Mouse (Mus musculus) heart, postnatal 4 days (tissue): ENCODE measurements around the gene Inhbc. TPM values are rescaled to one million over a fixed set of nuclear protein-coding genes. Genes with fewer than 3 reads are reported as not detected.
"Not testable (repeated sequence)": the region's sequence is repeated elsewhere in the genome, so short reads cannot be mapped to it uniquely, and the experiment has no call there.

Experiments
- DNase-seq: peaks from one replicate; pipeline ENCODE4 v3.0.0; 2021
- total RNA-seq, 2 experiments: library from RNA; stranded (reverse); gene quantifications; 2 replicates each; pipeline ENCODE4 v1.2.3; 2021

The Inhbc gene
- total RNA-seq, 2 experiments from 2014 or later = not detected

DNA sequence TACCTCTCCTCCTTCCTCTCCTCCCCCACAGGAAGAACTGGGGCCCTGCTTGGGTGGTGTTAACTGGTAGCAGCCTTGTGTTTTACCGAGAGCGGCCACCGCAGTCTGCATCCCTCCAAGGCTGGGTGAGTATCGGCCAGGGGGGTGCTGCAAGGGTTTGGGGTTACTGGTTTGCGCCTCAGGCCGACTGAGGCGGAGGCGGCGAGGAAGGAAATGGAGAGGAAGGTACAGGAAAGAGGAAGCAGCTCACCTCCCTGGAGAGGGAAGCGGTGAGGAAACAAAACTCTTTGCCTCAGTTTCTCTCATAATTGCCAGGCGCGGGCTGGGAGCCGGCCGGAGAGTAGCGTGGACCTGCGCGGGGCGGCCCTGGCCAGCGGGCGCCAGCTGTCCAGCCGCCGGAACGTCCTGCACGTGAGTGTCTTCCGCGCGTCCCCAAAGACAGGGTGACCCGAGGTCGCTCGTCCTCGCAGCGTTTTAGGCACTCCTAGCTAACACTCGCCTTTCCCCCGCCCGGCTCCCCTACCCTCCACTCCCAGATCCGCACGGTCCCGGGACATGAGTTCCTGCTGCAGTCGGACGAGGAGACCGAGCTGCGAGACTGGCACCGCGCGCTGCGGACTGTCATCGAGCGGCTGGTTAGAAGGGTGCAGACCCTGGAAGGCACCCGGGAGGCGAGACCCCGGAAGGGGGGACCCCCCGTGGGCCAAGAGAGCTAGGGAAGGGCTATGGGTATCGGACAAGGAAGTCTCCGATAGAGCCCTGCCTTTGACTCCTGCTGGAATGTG lies 44.0 kb downstream of the Inhbc start:
- peak; percentile 53 for DNase-seq

DNA sequence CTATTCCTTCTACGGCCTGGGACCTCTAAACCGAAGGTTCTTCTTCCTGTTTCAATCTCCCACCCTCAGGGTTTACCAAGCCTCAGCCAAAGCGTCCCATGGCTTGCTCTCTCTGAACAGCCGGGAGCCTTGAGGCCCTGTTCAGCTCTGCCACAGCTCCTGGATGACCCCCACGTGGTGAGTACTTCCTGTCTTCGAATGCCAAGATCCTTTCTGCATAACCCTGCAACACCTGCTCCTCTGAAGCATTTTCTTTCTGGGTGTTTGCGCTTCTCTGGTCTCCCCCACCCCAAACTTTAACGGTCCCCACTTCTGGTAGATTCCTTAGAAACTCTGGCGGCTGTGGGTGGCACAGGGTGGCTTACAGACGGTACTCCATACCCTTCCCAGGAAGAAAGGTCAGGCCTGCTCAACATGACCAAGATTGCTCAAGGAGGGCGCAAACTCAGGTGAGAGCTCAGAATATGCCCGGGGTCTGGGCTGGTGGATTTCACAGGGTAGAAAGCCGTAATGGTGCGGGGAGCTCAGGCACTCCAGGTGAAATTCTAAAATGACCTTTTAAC lies 44.7 kb downstream of the Inhbc start:
- DNase-seq = no peak

DNA sequence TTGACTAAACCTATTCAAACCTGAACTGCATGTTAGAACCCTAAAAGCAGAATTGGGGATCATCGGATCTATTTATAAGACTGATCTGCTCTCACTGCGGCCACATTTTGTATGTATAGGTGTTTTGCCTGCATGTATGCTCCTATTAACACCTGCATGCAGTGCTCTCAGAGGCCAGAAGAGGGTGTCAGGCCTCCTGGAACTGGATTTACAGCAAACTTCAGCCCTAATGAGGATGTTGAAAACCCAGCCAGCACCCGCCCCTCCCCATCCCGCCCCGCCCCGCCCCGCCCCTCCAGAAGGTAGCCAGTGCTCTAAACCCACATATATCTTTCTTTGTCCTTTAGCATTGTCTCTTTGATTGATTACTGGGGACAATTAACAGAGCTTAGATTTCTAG lies 45.7 kb downstream of the Inhbc start:
- peak; percentile 43 for DNase-seq

DNA sequence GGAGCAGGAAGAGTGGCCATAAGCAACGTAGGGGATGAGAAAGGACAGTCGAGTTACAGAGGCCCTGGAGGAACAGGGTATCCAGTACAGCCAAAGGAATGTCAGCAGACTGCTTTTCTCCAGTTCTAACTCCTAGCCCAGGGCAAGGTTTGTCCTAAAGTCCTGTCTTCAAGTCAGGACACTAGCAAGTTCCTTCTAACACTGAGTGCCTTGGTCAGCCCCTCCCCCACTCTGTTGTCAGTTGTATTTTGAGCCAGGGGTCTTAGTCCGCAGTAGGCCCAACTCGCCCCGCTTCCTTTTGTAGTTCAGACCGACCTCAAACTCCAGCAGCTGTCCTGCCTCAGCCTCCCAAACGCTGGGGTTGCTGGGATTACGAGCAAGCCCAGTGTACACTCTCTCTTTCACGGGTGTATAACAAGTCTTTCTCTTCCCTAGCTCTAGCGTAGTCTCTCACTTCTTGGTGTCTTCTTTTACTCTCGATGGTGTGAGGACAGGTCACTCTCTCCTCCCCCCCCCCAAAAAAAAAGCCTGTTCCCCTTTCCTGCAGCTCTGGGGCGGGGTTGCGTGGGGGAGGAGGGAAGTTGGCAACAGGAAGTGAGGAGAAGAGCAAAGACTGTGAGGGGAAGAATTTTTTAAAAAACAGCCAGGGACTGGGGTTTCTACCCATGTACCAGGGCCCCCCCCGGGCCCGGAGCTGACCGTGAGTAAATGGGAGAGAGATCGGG lies 46.9 kb downstream of the Inhbc start:
- no peak for DNase-seq

DNA sequence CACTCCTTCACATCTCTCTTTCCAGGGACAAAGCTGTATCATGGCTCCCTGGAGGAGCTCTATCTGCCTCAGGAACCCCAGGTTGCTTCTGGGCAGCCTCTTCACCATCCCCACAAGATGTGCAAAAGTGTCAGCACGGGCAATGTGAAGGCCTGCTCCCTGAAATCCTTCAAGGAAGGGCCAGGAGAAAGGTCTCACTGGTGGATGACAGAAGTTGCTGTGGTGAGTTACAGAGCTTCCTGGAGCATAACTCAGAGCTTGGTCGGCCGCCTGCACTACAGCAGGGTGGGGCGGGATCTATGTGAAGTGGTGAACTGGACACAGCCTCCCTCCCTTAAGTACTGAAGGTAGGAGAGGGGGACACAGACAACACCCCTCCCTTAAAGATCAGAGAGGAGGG lies 47.6 kb downstream of the Inhbc start:
- no peak for DNase-seq

DNA sequence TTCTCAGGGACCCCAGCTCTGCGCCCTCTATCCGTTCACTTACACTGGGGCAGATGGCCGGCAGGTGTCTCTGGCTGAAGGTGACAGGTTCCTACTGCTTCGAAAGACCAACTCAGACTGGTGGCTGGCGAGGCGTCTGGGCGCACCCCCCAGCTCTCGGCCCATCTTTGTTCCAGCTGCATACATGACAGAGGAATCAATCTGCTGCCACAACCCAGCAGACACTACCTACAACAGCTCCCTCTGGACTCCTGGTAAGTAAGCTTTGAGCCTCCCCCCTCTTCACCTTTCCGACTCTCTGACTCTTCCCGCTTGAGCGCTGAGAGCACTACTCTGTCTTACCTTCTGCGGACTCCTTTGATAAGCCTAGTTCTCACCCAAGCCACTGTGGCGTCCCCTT lies 48.1 kb downstream of the Inhbc start:
- DNase-seq = no peak

DNA sequence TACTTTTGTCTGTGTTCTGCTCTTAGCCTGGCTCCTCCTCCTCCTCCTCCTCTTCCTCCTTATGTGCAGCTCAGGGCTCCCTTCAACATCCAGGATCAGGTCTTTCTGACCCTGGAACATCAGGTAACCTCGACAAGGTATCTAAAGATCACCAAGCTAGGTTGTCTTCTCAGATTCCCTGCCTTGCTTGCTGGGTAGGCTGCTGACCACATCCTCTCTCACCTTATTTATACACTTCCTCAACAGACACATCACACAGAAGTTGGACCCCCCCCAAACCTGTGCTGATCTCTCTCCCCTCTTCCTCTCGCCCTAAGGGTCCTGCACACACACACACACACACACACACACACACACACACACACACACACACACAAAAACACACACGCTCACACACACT lies 48.6 kb downstream of the Inhbc start, which contains the start of gene Arhgap9:
Gene Arhgap9 (plus strand): TSS at position 344 of the 400 bp plus-strand sequence.
- DNase-seq = no peak

DNA sequence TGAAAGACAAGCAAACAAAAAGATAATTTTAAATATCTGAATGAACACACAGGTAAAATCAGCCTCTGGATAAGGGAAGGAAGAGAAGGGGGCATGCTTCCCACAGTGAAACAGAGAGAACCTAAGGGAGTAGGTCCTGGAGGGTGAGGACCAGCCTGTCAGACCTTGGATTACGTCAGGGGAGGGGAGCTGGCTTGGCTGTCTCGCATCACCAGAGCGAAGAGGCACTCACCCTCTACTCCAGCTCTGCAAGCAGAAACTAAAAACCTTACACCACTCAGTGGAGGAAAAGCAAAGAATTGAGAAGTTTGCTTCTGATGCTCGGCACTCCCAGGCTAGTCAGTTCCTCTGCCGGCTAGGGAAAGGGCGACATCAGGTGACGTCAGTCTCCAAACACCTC lies 50.3 kb downstream of the Inhbc start:
- no peak for DNase-seq

DNA sequence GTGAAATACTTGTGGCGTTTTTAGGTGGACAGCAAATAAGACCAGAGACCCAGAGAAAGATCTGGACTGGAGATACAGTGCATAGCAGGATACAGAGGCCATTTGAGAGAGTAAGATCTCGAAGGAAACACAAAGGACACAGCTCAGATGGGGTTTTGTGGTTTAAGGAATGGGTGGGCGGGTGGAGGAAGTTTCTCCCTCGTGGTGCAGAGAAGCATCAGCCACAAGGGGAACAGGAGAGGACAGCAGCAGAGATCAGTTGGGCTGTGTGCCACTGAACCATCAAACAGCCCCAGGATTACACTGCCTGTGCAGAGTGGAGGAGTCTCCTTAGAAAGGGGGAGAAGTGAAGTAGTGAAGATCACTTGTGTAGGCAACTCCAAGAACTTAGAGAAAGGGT lies 52.2 kb downstream of the Inhbc start:
- DNase-seq = no peak

DNA sequence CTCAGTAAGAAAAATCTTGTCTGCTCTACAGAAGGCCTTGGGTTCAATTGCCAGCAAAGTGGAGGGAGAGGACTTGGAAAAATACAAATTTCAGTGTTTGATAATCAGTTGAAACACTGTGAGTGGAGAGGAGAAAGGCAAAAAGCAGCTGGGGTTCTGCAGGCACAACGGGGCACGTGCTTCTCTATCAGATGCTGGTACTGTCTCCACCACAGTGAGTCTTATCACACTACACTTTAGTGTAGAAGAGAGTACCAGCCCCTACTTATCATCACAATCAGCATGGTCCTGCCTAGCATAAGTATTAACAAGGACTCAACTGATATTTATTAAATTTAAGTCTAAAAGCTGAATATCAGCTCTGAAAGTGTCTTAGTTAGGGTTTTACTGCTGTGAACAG lies 53.0 kb downstream of the Inhbc start:
- DNase-seq = no peak

DNA sequence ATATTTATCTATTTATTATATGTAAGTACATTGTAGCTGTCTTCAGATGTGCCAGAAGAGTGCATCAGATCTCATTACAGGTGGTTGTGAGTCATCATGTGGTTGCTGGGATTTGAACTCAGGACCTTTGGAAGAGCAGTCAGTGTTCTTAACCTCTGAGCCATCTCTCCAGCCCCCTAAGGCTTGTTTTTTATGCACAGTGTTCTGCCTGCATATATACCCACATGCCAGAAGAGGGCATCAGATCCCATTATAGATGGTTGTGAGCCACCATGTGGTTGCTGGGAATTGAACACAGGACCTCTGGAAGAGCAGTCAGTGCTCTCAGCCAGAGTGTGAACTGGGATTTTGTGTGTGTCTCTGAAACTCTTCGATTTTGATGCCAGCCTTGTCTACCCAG lies 55.3 kb downstream of the Inhbc start:
- not testable (repeated sequence) for DNase-seq

DNA sequence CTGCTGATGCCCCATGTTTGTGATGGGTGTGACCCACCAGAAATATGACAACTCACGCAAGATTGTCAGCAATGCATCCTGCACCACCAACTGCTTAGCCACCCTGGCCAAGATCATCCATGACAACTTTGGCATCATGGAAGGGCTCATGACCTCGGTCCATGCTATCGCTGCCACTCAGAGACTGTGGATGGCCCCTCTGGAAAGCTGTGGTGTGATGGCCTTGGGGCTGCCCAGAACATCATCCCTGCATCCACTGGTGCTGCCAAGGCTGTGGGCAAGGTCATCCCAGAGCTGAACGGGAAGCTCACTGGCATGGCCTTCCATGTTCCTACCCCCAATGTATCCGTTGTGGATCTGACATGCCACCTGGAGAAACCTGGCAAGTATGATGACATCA lies 56.7 kb downstream of the Inhbc start:
- DNase-seq = not testable (repeated sequence)

DNA sequence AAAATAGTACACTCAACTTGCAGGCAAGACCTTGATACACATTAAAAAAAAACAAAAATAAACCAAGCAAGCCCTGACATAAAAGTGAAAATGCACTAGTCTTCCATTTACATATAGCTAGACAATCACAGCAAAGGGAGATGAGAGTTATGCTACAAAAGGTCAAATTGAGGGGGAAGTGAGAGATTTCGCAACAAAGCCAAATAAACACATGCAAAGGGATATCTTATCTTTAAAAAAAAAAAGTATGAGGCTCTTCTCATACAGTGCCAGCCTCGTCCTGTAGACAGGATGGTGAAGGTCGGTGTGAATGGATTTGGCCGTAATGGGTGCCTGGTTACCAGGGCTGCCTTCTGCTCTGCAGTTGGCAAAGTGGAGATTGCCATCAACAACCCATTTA lies 57.4 kb downstream of the Inhbc start:
- no peak for DNase-seq

DNA sequence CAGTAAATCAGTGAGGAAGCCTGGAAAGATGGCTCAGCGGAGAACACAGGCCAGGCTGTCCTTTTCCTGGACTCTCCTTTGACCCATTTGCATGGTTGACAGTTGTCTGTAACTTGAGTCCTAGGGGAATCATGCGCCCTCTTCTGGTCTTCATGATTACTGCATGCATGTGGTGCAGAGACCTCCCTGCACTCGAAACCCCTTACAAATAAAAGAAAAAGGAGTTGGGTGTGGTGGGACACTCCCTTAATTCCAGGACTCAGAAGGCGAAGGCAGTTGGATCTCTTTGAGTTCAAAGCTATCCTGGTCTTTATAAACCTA lies 57.9 kb downstream of the Inhbc start:
- peak; percentile 89 for DNase-seq

DNA sequence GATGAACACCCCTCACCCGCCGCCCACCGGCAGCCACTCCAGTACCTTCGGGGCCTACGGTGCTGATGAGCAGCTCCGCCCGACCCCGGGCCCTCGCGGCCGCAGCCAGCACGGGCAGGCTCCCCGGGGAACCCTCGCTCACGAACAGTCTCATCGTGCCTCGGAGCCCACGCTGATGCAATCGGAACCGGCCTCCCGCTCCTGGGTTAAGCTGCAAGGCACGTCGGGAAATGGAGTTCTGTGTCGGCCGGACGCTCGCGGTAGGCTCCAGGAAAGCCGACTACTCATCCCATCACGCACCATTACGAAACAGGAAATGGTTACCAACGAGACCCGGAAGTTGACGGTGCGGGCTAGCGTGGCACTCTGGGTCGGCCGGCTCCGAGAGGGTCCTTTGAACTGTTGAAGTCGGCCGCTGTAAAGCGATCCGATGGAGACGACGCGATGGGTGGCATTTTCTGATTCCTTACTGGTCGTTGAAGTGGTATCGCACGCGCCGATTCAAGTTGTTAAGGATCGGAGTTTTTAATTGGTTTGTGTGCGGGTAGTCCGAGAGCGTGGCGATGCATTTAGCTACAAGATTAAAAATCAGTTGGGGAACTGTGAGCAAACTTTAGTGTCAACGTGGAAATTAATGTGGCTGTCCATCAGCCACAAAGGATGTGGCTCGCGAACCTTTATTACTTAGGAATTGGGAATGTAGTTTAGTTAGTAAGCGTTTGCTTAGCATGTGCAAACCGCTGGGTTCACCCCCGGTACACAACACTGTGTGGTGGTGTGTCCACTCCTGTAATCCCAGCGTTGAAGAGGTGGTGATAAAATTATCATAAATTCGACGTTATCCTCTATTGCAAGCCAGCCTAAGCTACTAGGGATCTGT lies 58.5 kb downstream of the Inhbc start, which contains the start of gene Mars:
Gene Mars (minus strand): TSS at position 311 of the 880 bp plus-strand sequence.
- DNase-seq = peak; percentile 94

DNA sequence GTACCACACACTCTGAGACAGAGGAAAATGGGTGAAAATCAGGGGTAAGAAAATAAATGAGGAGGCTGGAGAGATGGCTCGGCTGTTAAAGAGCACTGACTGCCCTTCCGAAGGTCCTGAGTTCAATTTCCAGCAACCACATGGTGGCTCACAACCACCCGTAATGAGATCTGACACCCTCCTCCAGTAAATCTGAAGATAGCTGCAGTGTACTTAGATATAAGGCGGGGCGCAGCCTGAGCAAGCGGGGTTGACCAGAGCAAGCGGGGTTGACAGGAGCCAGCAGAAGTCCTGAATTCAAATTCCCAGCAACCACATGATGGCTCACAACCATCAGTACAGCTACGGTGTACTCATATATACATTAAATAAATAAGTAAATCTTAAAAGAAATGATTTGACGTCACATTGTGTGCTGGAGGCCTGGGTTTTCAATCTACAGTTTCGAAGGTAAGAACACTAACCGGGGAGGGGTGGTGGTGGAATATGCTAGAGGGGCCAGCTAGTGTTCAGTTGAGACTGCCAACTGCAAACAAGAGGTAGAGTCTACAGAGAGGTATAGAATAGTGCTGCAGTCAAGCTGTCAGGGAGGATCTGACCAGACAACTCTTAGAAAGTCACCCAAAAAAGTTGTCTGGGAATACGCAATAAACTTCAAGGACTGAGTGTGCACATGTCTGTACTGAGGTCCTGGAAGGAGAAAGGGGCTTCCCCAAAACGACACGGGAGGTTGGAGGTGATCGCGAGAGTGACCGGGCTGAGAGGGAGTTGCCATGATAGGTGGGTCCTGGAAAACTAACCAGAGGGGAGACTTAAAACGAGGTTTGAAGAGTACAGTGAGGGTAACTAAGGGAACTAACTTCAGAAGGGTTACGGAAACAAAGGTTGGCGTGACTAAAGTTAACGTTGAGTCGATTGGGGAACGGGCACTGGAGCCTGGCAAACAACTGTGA lies 59.4 kb downstream of the Inhbc start:
- peak; percentile 55 for DNase-seq

DNA sequence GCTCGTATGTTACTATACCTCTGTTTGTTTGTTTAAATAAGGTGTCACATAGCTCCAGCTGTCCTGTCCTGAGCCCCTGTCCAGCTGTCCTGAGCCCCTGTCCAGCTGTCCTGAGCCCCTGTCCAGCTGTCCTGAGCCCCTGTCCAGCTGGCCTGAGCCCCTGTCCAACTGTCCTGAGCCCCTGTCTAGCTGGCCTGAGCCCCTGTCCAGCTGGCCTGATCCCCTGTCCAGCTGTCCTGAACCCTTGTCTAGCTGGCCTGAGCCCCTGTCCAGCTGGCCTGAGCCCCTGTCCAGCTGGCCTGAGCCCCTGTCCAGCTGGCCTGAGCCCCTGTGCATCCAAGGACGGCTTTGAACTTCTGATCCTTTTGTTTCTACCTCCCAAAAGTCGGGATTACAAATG lies 61.1 kb downstream of the Inhbc start:
- not testable (repeated sequence) for DNase-seq
